Mouse (Mus musculus) adrenal gland, adult 8-10 months (tissue): ENCODE measurements around the gene Kazald1. TPM values are rescaled to one million over a fixed set of nuclear protein-coding genes. Genes with fewer than 3 reads are reported as not detected.

Source experiments
- DNase-seq: peaks from one replicate; pipeline ENCODE4 v3.0.0; 2022
- total RNA-seq, 4 experiments: library from RNA; stranded (reverse); gene quantifications; 2 replicates each; pipeline ENCODE4 v1.2.4; 2022

Kazald1 gene
- total RNA-seq, 4 experiments from 2014 or later: 6.2 to 13.8 (median 9.5) TPM

GRCm38 (mm10) chr19:45048644-45049365 lies 26.2 kb upstream of the Kazald1 start:
- no peak for DNase-seq

GRCm38 (mm10) chr19:45049523-45049922 lies 25.5 kb upstream of the Kazald1 start:
- DNase-seq: no peak

GRCm38 (mm10) chr19:45053451-45053850 lies 21.6 kb upstream of the Kazald1 start:
- no peak for DNase-seq

DNA sequence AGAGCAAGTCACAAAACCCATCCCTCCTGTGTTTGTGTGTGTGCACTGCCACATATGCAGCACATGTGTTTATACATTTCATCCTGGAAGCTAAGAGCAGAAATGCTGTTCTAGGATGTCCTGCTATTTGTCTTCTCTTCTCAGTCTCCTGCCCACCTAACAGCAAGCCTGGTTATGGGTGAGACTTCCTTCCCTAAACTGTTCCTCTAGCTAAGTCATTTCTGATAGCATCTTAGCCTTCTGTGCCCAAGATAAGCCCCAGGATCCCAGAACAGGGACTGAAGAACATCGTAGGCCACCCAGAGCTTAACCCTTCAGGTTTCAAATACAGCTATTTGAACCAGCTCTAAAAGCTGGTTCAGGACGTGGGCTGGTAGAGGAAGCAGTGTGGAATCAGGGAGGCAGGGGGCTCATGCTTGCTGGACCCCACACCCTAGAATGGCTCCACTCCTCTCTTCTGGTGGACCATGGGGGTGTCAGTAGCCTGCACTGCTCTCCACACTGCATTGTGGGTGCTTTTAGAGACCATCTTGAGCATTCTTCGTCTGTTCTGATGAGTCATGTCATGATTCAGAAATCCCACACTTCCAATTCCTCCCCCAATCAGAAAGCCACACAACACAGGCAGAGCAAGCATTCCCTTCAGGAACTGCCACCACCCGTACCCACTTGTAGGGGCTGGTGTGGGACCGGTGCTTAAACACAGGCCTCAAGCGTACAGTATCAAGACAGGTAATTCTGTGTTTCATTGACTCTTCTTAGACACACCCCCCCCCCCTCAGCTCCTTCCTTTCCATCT lies 19.9 kb upstream of the Kazald1 start:
- no peak for DNase-seq

DNA sequence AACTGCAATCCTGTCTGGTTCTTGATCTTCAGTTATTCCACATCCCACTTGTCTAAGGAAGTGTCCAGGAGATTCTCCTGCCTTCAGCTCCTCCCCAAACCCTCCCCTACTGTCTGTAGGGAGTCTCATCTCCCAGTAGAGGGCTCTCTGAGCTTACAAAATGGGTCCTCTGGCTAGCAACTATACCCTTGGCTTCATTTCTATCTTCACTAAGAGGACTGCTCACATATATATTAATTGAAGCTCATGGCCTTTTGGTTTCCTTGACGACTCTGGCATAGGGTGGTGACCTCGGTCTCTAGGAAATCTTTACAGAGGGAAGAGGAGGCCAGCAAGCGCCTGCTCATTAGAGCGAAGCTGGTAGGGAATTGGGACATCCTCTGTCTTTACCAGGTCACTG lies 18.7 kb upstream of the Kazald1 start:
- no peak for DNase-seq

- DNase-seq: no peak
Observed at GRCm38 (mm10) chr19:45056908-45057698, 17.9 kb upstream of the Kazald1 start.

GRCm38 (mm10) chr19:45057724-45058112 lies 17.3 kb upstream of the Kazald1 start:
- DNase-seq: peak; percentile 63

DNA sequence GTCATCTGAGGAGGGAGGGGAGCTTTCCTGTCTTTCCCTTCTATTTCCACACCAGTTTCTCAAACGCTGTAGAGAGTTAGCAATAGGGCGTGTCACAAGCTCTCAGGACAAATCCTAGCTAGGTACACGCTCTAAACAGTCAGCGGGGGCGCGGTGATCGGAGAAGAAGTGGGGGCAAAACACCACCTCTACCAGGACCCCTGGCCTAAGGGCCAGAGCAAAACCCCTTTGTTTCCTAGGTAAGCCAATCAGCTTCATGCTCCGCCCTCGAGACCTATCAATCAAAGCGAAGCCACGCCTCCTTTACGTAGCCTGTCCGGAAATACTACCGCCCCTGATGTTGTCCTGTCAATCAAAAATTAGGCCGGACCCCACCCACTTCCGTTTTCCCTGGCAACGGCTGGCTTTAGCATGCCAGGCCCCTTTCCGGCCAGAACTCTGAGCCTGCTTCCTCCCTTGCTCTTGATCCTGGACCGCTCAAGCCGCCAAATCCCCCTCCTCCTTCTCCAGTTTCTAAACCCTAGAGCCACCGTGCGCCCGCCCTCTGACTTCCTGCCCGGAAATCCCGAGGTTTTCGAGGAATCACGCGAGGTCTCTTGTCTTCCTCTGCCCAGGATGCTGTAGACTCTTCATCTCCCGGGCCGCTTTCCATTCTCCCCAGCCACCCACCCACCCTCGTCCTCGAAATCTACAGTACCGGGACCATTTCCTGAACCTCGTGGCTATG lies 16.8 kb upstream of the Kazald1 start:
- DNase-seq: peak; percentile 92

DNA sequence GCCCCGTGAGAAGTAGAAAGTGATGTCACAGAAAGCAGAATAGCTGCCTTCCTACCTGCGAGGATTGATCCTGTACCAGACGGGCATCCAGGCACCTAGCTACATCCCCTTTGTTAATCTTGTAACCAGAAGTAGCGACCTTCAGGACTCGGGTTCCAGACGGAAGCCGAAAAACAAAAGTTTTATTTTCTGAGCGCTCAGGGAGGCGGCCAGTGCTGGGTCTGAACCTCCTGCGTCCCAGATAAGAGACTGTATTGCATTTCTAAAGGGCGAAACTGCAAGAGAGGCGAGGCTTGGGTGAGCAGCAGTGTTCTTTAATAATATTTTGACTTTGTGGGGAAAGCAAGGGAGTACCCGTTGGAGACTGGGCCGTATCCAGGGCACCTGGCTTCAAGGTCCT lies 16.2 kb upstream of the Kazald1 start:
- DNase-seq: no peak

DNA sequence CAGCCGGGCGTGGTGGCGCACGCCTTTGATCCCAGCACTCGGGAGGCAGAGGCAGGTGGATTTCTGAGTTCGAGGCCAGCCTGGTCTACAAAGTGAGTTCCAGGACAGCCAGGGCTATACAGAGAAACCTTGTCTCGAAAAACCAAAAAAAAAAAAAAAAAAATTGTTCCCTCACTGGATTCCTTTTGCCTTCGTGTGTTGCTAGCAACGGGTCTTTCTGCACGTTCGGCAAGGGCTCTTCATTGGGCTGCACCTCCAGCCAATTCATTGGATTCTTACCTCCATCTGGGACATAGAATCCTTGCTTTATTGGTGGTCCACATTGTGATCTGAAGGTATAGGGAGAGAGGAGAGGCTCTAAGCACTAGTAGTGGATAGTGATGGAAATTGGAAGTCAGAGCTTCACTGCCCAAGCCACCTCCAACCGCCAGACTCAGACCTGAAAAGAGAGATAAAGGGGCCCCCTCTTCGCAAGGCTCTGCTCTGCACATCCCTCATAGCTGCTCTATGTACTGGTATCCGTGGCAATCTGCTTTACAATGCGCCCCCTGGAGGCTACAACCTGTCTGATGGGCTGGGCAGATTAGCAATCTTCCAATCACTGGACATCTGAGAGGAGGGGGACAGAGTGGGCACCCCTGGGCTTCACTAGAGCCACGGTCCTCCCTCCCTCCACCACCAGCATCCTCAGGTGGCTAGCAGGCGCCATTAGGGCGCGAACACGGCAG lies 11.3 kb upstream of the Kazald1 start:
- DNase-seq: no peak

GRCm38 (mm10) chr19:45065226-45065625 lies 9.8 kb upstream of the Kazald1 start:
- DNase-seq: no peak

DNA sequence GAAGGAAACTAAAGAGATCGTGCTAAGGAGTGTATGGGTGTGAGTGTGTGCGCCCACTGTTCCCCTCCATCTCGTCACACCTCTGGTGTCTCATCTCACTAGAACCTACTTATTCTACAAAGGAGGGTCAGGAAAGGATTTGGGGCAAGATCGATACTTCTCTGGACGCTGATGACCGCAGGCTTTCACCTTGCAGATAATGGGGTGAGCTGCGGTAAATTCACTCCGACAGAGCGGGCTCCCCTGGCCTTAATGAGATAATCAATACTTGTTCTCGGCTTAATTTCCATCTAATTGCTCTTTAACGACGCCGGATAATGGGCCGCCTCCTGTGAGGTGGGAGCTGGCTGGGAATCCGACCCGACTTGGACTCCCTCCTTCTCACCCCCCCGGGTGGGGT lies 7.9 kb upstream of the Kazald1 start:
- DNase-seq: no peak

- DNase-seq: no peak
Observed at GRCm38 (mm10) chr19:45067758-45068510, 7.1 kb upstream of the Kazald1 start.

- DNase-seq: peak; percentile 54
Observed at GRCm38 (mm10) chr19:45073871-45074542, 1.0 kb upstream of the Kazald1 start.

GRCm38 (mm10) chr19:45075323-45076035 lies 438 bp downstream of the Kazald1 start:
- no peak for DNase-seq

- DNase-seq: no peak
Observed at GRCm38 (mm10) chr19:45076036-45076575, 1.1 kb downstream of the Kazald1 start.

GRCm38 (mm10) chr19:45076586-45077510 lies 1.8 kb downstream of the Kazald1 start:
- peak; percentile 45 for DNase-seq
